Mouse (Mus musculus): ENCODE measurements around the gene Tenm2. TPM values are rescaled to one million over a fixed set of nuclear protein-coding genes. Genes with fewer than 3 reads are reported as not detected.

Tenm2 gene
- polyA plus RNA-seq, 1 experiment from 2014 or later: not detected

GRCm38 (mm10) chr11:36870548-36870947, 365.2 kb downstream of the Tenm2 start:
- Histone ChIP-seq H3K27ac (ENCODE audit: low read depth) (no peak overlapping the region), H3K4me1 (ENCODE audit: insufficient read depth) (no peaks in the 10 kb centered on the region)

GRCm38 (mm10) chr11:36851690-36852089, 384.1 kb downstream of the Tenm2 start:
- H3K4me2 ChIP-seq (ENCODE audit: low read depth, low read length): no peak overlapping the region
- H3K27me3 ChIP-seq (ENCODE audit: insufficient read depth, low read length): no peaks in the 10 kb centered on the region
- whole genome bisulfite sequencing (ENCODE audit: insufficient replicate concordance): 31% methylated on average over 3 of the region's 3 CpGs
- H3K4me1 ChIP-seq (ENCODE audit: insufficient read depth): no peaks in the 10 kb centered on the region
- DNase-seq (no peak), ATAC-seq (no peak)
- no peak overlapping the region for H3K27ac ChIP-seq (ENCODE audit: low read depth)
- no peak for TF ChIP-seq CTCF (IDR thresholded peaks at IDR 0.05; ENCODE audit: low read depth)
- no peak for TF ChIP-seq EP300 (IDR thresholded peaks at IDR 0.05; ENCODE audit: low read depth)
- no peaks in the 10 kb centered on the region for H3K36me3 ChIP-seq (replicated peaks; ENCODE audit: insufficient read depth, low read length)
- H3K4me3 ChIP-seq (ENCODE audit: low read depth, low read length): no peak overlapping the region
- H3K9ac ChIP-seq (replicated peaks): no peak overlapping the region
- H3K9me3 ChIP-seq (ENCODE audit: low read length): no peaks in the 10 kb centered on the region

More at GRCm38 (mm10) chr11:36870548-36870947, 365.2 kb downstream of the Tenm2 start:
- DNase-seq (no peak), ATAC-seq (no peak)
- Histone ChIP-seq H3K4me2 (ENCODE audit: low read depth, low read length) (no peak overlapping the region), H3K4me3 (ENCODE audit: low read depth, low read length) (no peak overlapping the region), H3K27me3 (ENCODE audit: insufficient read depth, low read length) (no peaks in the 10 kb centered on the region), H3K9me3 (ENCODE audit: low read length) (no peaks in the 10 kb centered on the region), H3K36me3 (replicated peaks; ENCODE audit: insufficient read depth, low read length) (no peaks in the 10 kb centered on the region), H3K9ac (replicated peaks) (no peak overlapping the region)
- TF ChIP-seq EP300 (IDR thresholded peaks at IDR 0.05; ENCODE audit: low read depth) (no peak), CTCF (IDR thresholded peaks at IDR 0.05; ENCODE audit: low read depth) (no peak)
- 52% methylated on average over 5 of the region's 5 CpGs for WGBS (ENCODE audit: insufficient replicate concordance)

- Histone ChIP-seq H3K4me1 (ENCODE audit: insufficient read depth) (no peaks in the 10 kb centered on the region), H3K4me2 (ENCODE audit: low read depth, low read length) (no peak overlapping the region), H3K27ac (ENCODE audit: low read depth) (no peak overlapping the region), H3K9ac (replicated peaks) (no peak overlapping the region), H3K9me3 (ENCODE audit: low read length) (no peaks in the 10 kb centered on the region), H3K27me3 (ENCODE audit: insufficient read depth, low read length) (no peaks in the 10 kb centered on the region), H3K4me3 (ENCODE audit: low read depth, low read length) (no peak overlapping the region), H3K36me3 (replicated peaks; ENCODE audit: insufficient read depth, low read length) (no peaks in the 10 kb centered on the region)
- ATAC-seq (no peak), DNase-seq (no peak)
- TF ChIP-seq CTCF (IDR thresholded peaks at IDR 0.05; ENCODE audit: low read depth) (no peak), EP300 (IDR thresholded peaks at IDR 0.05; ENCODE audit: low read depth) (no peak)
- WGBS (ENCODE audit: insufficient replicate concordance): 81% methylated on average over 6 of the region's 6 CpGs
Measured at GRCm38 (mm10) chr11:36847451-36847850, 388.3 kb downstream of the Tenm2 start.

- TF ChIP-seq CTCF (IDR thresholded peaks at IDR 0.05; ENCODE audit: low read depth) (no peak), EP300 (IDR thresholded peaks at IDR 0.05; ENCODE audit: low read depth) (no peak)
- WGBS (ENCODE audit: insufficient replicate concordance): 68% methylated on average over 4 of the region's 4 CpGs
Measured at GRCm38 (mm10) chr11:36832855-36833254, 402.9 kb downstream of the Tenm2 start.

GRCm38 (mm10) chr11:36831511-36831910, 404.3 kb downstream of the Tenm2 start:
- ATAC-seq (no peak), DNase-seq (no peak)
- TF ChIP-seq EP300 (IDR thresholded peaks at IDR 0.05; ENCODE audit: low read depth) (no peak), CTCF (IDR thresholded peaks at IDR 0.05; ENCODE audit: low read depth) (no peak)
- H3K27me3 ChIP-seq (ENCODE audit: insufficient read depth, low read length): no peaks in the 10 kb centered on the region
- H3K4me2 ChIP-seq (ENCODE audit: low read depth, low read length): no peak overlapping the region
- no peaks in the 10 kb centered on the region for H3K4me1 ChIP-seq (ENCODE audit: insufficient read depth)
- 57% methylated on average over 11 of the region's 11 CpGs for WGBS (ENCODE audit: insufficient replicate concordance)
- H3K27ac ChIP-seq (ENCODE audit: low read depth): no peak overlapping the region
- no peak overlapping the region for H3K9ac ChIP-seq (replicated peaks)
- no peaks in the 10 kb centered on the region for H3K9me3 ChIP-seq (ENCODE audit: low read length)
- H3K36me3 ChIP-seq (replicated peaks; ENCODE audit: insufficient read depth, low read length): no peaks in the 10 kb centered on the region
- no peak overlapping the region for H3K4me3 ChIP-seq (ENCODE audit: low read depth, low read length)

More at GRCm38 (mm10) chr11:36832855-36833254, 402.9 kb downstream of the Tenm2 start:
- H3K27ac ChIP-seq (ENCODE audit: low read depth): no peak overlapping the region
- no peak overlapping the region for H3K4me3 ChIP-seq (ENCODE audit: low read depth, low read length)
- H3K9ac ChIP-seq (replicated peaks): no peak overlapping the region
- DNase-seq (no peak), ATAC-seq (no peak)
- H3K4me1 ChIP-seq (ENCODE audit: insufficient read depth): no peaks in the 10 kb centered on the region
- no peak overlapping the region for H3K4me2 ChIP-seq (ENCODE audit: low read depth, low read length)
- H3K9me3 ChIP-seq (ENCODE audit: low read length): no peaks in the 10 kb centered on the region
- H3K36me3 ChIP-seq (replicated peaks; ENCODE audit: insufficient read depth, low read length): no peaks in the 10 kb centered on the region
- H3K27me3 ChIP-seq (ENCODE audit: insufficient read depth, low read length): no peaks in the 10 kb centered on the region

GRCm38 (mm10) chr11:36824666-36825065, 411.1 kb downstream of the Tenm2 start:
- no peak overlapping the region for H3K27ac ChIP-seq (ENCODE audit: low read depth)
- WGBS (ENCODE audit: insufficient replicate concordance): 49% methylated on average over 7 of the region's 7 CpGs
- no peaks in the 10 kb centered on the region for H3K4me1 ChIP-seq (ENCODE audit: insufficient read depth)
- no peaks in the 10 kb centered on the region for H3K27me3 ChIP-seq (ENCODE audit: insufficient read depth, low read length)
- TF ChIP-seq EP300 (IDR thresholded peaks at IDR 0.05; ENCODE audit: low read depth) (no peak), CTCF (IDR thresholded peaks at IDR 0.05; ENCODE audit: low read depth) (no peak)
- no peaks in the 10 kb centered on the region for H3K9me3 ChIP-seq (ENCODE audit: low read length)
- H3K9ac ChIP-seq (replicated peaks): no peak overlapping the region
- ATAC-seq (no peak), DNase-seq (no peak)
- H3K4me3 ChIP-seq (ENCODE audit: low read depth, low read length): no peak overlapping the region
- no peak overlapping the region for H3K4me2 ChIP-seq (ENCODE audit: low read depth, low read length)
- no peaks in the 10 kb centered on the region for H3K36me3 ChIP-seq (replicated peaks; ENCODE audit: insufficient read depth, low read length)

- TF ChIP-seq EP300 (IDR thresholded peaks at IDR 0.05; ENCODE audit: low read depth) (no peak), CTCF (IDR thresholded peaks at IDR 0.05; ENCODE audit: low read depth) (no peak)
- Histone ChIP-seq H3K27ac (ENCODE audit: low read depth) (no peak overlapping the region), H3K9ac (replicated peaks) (no peak overlapping the region), H3K4me1 (ENCODE audit: insufficient read depth) (no peaks in the 10 kb centered on the region), H3K4me3 (ENCODE audit: low read depth, low read length) (no peak overlapping the region), H3K36me3 (replicated peaks; ENCODE audit: insufficient read depth, low read length) (no peaks in the 10 kb centered on the region), H3K4me2 (ENCODE audit: low read depth, low read length) (no peak overlapping the region), H3K27me3 (ENCODE audit: insufficient read depth, low read length) (no peaks in the 10 kb centered on the region), H3K9me3 (ENCODE audit: low read length) (no peaks in the 10 kb centered on the region)
- WGBS (ENCODE audit: insufficient replicate concordance): 32% methylated on average over 1 of the region's 1 CpGs
- DNase-seq (no peak), ATAC-seq (no peak)
Measured at GRCm38 (mm10) chr11:36804615-36805014, 431.1 kb downstream of the Tenm2 start.
